Mouse (Mus musculus) forebrain, embryonic 12.5 days (tissue): Measurements from ENCODE around the gene Prl2c3. TPM values are rescaled to one million over a fixed set of nuclear protein-coding genes. Genes with fewer than 3 reads are reported as not detected.

Experiments
- polyA plus RNA-seq: library from polyadenylated mRNA; unstranded; fragments of >200 nt; fragmentation: Nextera tagmentation; extraction: Ambion mirVana; gene quantifications from 2 replicates; pipeline ENCODE4 v1.2.1, GENCODE M21; 2016

Prl2c3 gene
- polyA plus RNA-seq, 1 experiment from 2014 or later = not detected

Other genes starting within 250 kb of the Prl2c3 start
- gene Ero1lb, start 234.2 kb downstream of the Prl2c3 start, polyA plus RNA-seq = 11.9 and 12.4 TPM in 2 replicates
- gene Prl2c2, start 205.3 kb upstream of the Prl2c3 start, polyA plus RNA-seq = not detected in 2 replicates